Mouse (Mus musculus) stomach, embryonic 16.5 days (tissue): ENCODE measurements around the gene Cep131. TPM values are rescaled to one million over a fixed set of nuclear protein-coding genes. Genes with fewer than 3 reads are reported as not detected.

Experiments used
- ATAC-seq: fragments of 200-750 bp; cut with Nextera tagmentation; 2 replicates; pipeline ENCODE4 v1.8.0; 2017; ENCODE audit warnings: moderate number of reproducible peaks, moderate TSS enrichment; ENCODE audit not compliant: insufficient read depth, low FRiP score
- H3K27ac ChIP-seq: fragments of 300-500 bp; sonication (generic); 2 replicates; pipeline ENCODE4 v1.5.1; 2014; ENCODE audit warnings: low read length
- H3K27me3 ChIP-seq: fragments of 300-500 bp; sonication (generic); 2 replicates; pipeline ENCODE4 v1.6.1; 2014; ENCODE audit warnings: low read length, control low read depth, mixed read lengths; ENCODE audit not compliant: control insufficient read depth, insufficient read depth
- H3K36me3 ChIP-seq: fragments of 300-500 bp; sonication (generic); 2 replicates; pipeline ENCODE4 v1.6.1; 2014; ENCODE audit warnings: low read length; ENCODE audit not compliant: control insufficient read depth, insufficient read depth
- H3K4me1 ChIP-seq: fragments of 300-500 bp; sonication (generic); 2 replicates; pipeline ENCODE4 v1.6.1; 2014; ENCODE audit warnings: low read length, control low read depth, mixed read lengths; ENCODE audit not compliant: control insufficient read depth, insufficient read depth
- H3K4me2 ChIP-seq: fragments of 300-500 bp; sonication (generic); 2 replicates; pipeline ENCODE4 v1.6.1; 2014; ENCODE audit warnings: low read depth, low read length, mixed read lengths
- H3K4me3 ChIP-seq: fragments of 300-500 bp; sonication (generic); replicated peaks from 2 replicates; pipeline ENCODE4 v1.5.1; 2014; ENCODE audit warnings: mild to moderate bottlenecking, low read length
- H3K9ac ChIP-seq: fragments of 300-500 bp; sonication (generic); 2 replicates; pipeline ENCODE4 v1.6.1; 2014; ENCODE audit warnings: low read length
- H3K9me3 ChIP-seq: fragments of 300-500 bp; sonication (generic); replicated peaks from 2 replicates; pipeline ENCODE4 v1.6.1; 2016; ENCODE audit warnings: low read length, control low read depth; ENCODE audit not compliant: control insufficient read depth
- whole genome bisulfite sequencing: fragments of 180-500 bp; shearing (Covaris S2); extraction: QIAGEN DNeasy Blood & Tissue Kit; methylation state at CpG from one replicate; pipeline ENCODE4 v1.1.7; 2014; 5-methylcytosine and 5-hydroxymethylcytosine counted together
- polyA plus RNA-seq: library from polyadenylated mRNA; unstranded; fragments of >200 nt; fragmentation: Nextera tagmentation; extraction: Ambion mirVana; gene quantifications from 2 replicates; pipeline ENCODE4 v1.2.1, GENCODE M21; 2015

The Cep131 gene
- polyA plus RNA-seq, 1 experiment from 2014 or later = 11.8 TPM

- no peak overlapping the region for H3K4me2 ChIP-seq
- WGBS = 79% methylated on average over 3 of the region's 3 CpGs
- peaks cover 7% of the 10 kb centered on the region for H3K4me1 ChIP-seq
- H3K9ac ChIP-seq = no peak overlapping the region
- no peak for ATAC-seq
- no peaks in the 10 kb centered on the region for H3K27me3 ChIP-seq
- peaks cover 8% of the 10 kb centered on the region; the same call in 1 of the 2 replicates for H3K36me3 ChIP-seq
- H3K4me3 ChIP-seq = no peak overlapping the region
- no peak overlapping the region for H3K27ac ChIP-seq
- H3K9me3 ChIP-seq = no peaks in the 10 kb centered on the region
Measured at GRCm38 (mm10) chr11:120103431-120103997, 16.9 kb upstream of the Cep131 start.

- H3K9ac ChIP-seq = no peak overlapping the region
- no peak overlapping the region for H3K4me2 ChIP-seq
- WGBS = 5% methylated on average over 3 of the region's 3 CpGs
- peaks cover 3% of the 10 kb centered on the region; the same call in 1 of the 2 replicates for H3K36me3 ChIP-seq
- no peak overlapping the region for H3K4me3 ChIP-seq
- no peak for ATAC-seq
- H3K27ac ChIP-seq = no peak overlapping the region
- H3K4me1 ChIP-seq = peaks cover 16% of the 10 kb centered on the region
- H3K9me3 ChIP-seq = no peaks in the 10 kb centered on the region
- H3K27me3 ChIP-seq = no peaks in the 10 kb centered on the region
Measured at GRCm38 (mm10) chr11:120101036-120101435, 14.4 kb upstream of the Cep131 start.

- Histone ChIP-seq H3K27ac (peak within 1 kb of the TSS; percentile 97), H3K27me3 (no peaks in the 10 kb centered on the region), H3K4me3 (peak within 1 kb of the TSS; percentile 84), H3K36me3 (peaks cover 5% of the 10 kb centered on the region; the same call in 1 of the 2 replicates), H3K9ac (peak within 1 kb of the TSS; percentile 93), H3K4me1 (peaks cover 16% of the 10 kb centered on the region), H3K4me2 (peak within 1 kb of the TSS; percentile 82), H3K9me3 (no peaks in the 10 kb centered on the region)
- WGBS = under 1% methylated on average over 77 of the region's 77 CpGs
- ATAC-seq = peak; percentile 97
Measured at GRCm38 (mm10) chr11:120098588-120099511, 12.2 kb upstream of the Cep131 start, which contains the start of the genes Tepsin and Ndufaf8. Tepsin (minus strand) TSS chr11:120098731. Ndufaf8 (plus strand) TSS chr11:120098928.

- 78% methylated on average over 23 of the region's 23 CpGs for WGBS
- peak; percentile 43; the same call in 1 of the 2 replicates for ATAC-seq
- no peaks in the 10 kb centered on the region for H3K27me3 ChIP-seq
- no peak overlapping the region for H3K4me3 ChIP-seq
- no peaks in the 10 kb centered on the region for H3K9me3 ChIP-seq
- peaks cover 7% of the 10 kb centered on the region for H3K4me1 ChIP-seq
- no peak overlapping the region for H3K9ac ChIP-seq
- H3K36me3 ChIP-seq = peaks cover 27% of the 10 kb centered on the region
- no peak overlapping the region for H3K27ac ChIP-seq
- no peak overlapping the region for H3K4me2 ChIP-seq
Measured at GRCm38 (mm10) chr11:120092817-120093591, 6.4 kb upstream of the Cep131 start.

- Histone ChIP-seq H3K4me1 (peaks cover 6% of the 10 kb centered on the region), H3K9ac (no peak overlapping the region), H3K36me3 (peaks cover 27% of the 10 kb centered on the region), H3K9me3 (no peaks in the 10 kb centered on the region), H3K4me2 (no peak overlapping the region), H3K4me3 (no peak overlapping the region), H3K27ac (no peak overlapping the region), H3K27me3 (no peaks in the 10 kb centered on the region)
- no peak for ATAC-seq
- 98% methylated on average over 4 of the region's 4 CpGs for WGBS
Measured at GRCm38 (mm10) chr11:120090661-120091060, 4.0 kb upstream of the Cep131 start.

GRCm38 (mm10) chr11:120085891-120086627, 568 bp downstream of the Cep131 start:
- H3K27ac ChIP-seq = peak overlapping the region; percentile 66
- H3K36me3 ChIP-seq = peaks cover 6% of the 10 kb centered on the region
- peak overlapping the region; percentile 83 for H3K4me3 ChIP-seq
- under 1% methylated on average over 25 of the region's 25 CpGs for WGBS
- ATAC-seq = peak; percentile 18; the same call in 1 of the 2 replicates
- peak overlapping the region; percentile 96 for H3K9ac ChIP-seq
- H3K9me3 ChIP-seq = no peaks in the 10 kb centered on the region
- peaks cover 13% of the 10 kb centered on the region for H3K4me1 ChIP-seq
- no peaks in the 10 kb centered on the region for H3K27me3 ChIP-seq
- H3K4me2 ChIP-seq = peak overlapping the region; percentile 95

GRCm38 (mm10) chr11:120080282-120080681, 6.3 kb downstream of the Cep131 start:
- 78% methylated on average over 6 of the region's 6 CpGs for WGBS
- Histone ChIP-seq H3K4me3 (no peak overlapping the region), H3K4me2 (no peak overlapping the region), H3K4me1 (peaks cover 3% of the 10 kb centered on the region; the same call in 1 of the 2 replicates), H3K9ac (no peak overlapping the region), H3K36me3 (no peaks in the 10 kb centered on the region; the same call in 1 of the 2 replicates), H3K27me3 (no peaks in the 10 kb centered on the region), H3K9me3 (no peaks in the 10 kb centered on the region), H3K27ac (no peak overlapping the region)
- ATAC-seq = no peak

GRCm38 (mm10) chr11:120076191-120076590, 10.4 kb downstream of the Cep131 start:
- 0 out of 2 replicates have a peak, but pooled peaks cover 2% of the 10 kb centered on the region for H3K36me3 ChIP-seq
- WGBS = 73% methylated on average over 3 of the region's 3 CpGs

More at GRCm38 (mm10) chr11:120076191-120076590, 10.4 kb downstream of the Cep131 start:
- Histone ChIP-seq H3K9me3 (no peaks in the 10 kb centered on the region), H3K4me1 (no peaks in the 10 kb centered on the region), H3K4me2 (no peak overlapping the region), H3K4me3 (no peak overlapping the region), H3K27me3 (no peaks in the 10 kb centered on the region), H3K27ac (no peak overlapping the region), H3K9ac (no peak overlapping the region)
- ATAC-seq = no peak
